Mouse (Mus musculus) spleen, postnatal 0 days (tissue): ENCODE data around the gene Stk39. TPM values are rescaled to one million over a fixed set of nuclear protein-coding genes. Genes with fewer than 3 reads are reported as not detected.

Experiments
- polyA plus RNA-seq: library from polyadenylated mRNA; unstranded; fragments of >200 nt; fragmentation: Nextera tagmentation; extraction: Ambion mirVana; gene quantifications from 2 replicates; pipeline ENCODE4 v1.2.1, GENCODE M21; 2015

Stk39 gene
- 7.3 and 7.8 TPM in 2 replicates for polyA plus RNA-seq

DNA sequence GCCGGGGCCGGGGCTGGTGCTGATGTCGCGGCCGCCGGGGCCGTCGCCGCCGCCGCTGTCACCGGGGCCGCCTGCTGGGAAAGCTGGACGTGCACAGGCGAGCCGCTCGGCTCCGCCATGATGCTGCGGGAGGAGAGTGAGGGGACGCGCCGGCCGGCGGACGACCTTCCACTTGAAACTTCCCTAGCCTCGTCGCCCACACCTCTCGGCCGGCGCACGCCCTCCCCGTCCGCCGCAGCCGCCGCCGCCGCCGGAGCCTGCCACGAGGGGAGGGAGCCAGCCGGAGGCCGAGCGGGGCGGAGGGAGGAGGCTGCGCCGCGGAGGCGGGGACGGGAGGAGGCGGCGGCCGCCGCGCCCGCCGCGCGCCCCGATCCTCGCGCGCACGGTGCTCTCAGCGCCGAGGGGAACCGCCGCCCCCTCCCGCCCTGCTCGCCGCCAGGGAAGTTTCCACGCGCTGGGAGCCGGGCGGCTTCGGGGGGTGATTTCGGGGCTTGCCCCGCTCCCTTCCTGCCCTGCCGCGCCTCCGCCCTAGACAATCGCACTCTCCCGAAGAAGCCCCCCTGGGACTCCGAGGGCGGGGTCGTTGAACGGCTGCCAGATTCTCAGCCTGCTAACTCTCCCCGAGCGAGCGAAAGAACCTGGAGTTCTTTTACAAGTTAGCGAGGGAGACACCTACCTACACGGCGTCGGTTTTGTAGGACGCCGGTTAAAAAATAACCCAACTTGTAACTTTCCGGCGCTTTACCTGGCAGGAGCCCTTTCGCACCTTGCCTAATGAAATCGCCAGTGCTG lies at the start of gene Stk39:
Gene Stk39, minus strand, starts transcription at position 510 of the 792 bp plus-strand sequence.

Other genes starting within 250 kb of the Stk39 start
- not detected in 2 replicates for gene 4933409G03Rik, start 110.1 kb upstream of the Stk39 start, polyA plus RNA-seq
- gene 4932414N04Rik, start 184.2 kb upstream of the Stk39 start, polyA plus RNA-seq: not detected in 2 replicates